Mouse (Mus musculus) heart, adult 2 months (tissue): ENCODE results near the gene Ifitm10.

Experiments
- EP300 ChIP-seq: fragments of 200-500 bp; IDR thresholded peaks from 2 replicates; pipeline ENCODE4 v1.6.1; 2011; ENCODE audit warnings: low read depth, low read length, control low read depth; ENCODE audit not compliant: insufficient read depth
- POLR2A ChIP-seq: fragments of 200-500 bp; IDR thresholded peaks from 2 replicates; pipeline ENCODE4 v1.6.1; 2011; ENCODE audit warnings: mild to moderate bottlenecking, low read depth, low read length, control low read depth; ENCODE audit not compliant: insufficient read depth

DNA sequence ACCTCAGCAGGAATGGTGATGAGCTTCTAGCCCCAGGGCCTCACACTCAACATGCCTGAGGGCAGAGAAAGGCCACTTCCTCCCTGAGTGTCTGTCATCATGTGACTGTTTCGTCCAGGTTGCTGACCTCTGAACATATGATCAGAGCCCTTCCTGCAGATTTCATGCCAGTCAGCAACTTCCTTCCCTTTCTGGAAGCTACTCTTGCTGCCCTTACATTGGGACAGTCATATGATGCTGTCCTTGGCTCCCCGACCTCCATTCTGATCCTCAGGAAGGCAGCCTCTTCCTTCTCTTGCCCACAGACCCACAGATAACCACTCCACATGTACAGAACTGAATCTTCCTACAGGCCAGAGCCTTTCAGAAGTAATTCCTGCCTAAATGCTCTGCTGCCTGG is 24.5 kb upstream of the Ifitm10 start:
- TF ChIP-seq POLR2A = no peak
- no peak for TF ChIP-seq EP300
